Mouse (Mus musculus) cerebellum, adult 2 months (tissue): ENCODE measurements around the gene Mfsd14a. TPM values are rescaled to one million over a fixed set of nuclear protein-coding genes. Genes with fewer than 3 reads are reported as not detected.
A peak's percentile ranks its signal among the peaks of the same experiment; 100 is the strongest.
"Not testable (repeated sequence)": the region's sequence is repeated elsewhere in the genome, so short reads cannot be mapped to it uniquely, and the experiment has no call there.

Source experiments
- DNase-seq, 2 experiments: peaks; one replicate each; pipeline ENCODE4 v3.0.0; 2021
- H3K27ac ChIP-seq: fragments of 200-500 bp; 2 replicates; pipeline ENCODE4 v1.5.1; 2012; ENCODE audit warnings: low read length, control low read depth, inconsistent platforms; ENCODE audit not compliant: insufficient read depth
- H3K27me3 ChIP-seq: fragments of 200-500 bp; 2 replicates; pipeline ENCODE4 v1.6.1; 2012; ENCODE audit warnings: inconsistent platforms, mild to moderate bottlenecking, low read length, moderate library complexity; ENCODE audit not compliant: control insufficient read depth, insufficient read depth
- H3K4me1 ChIP-seq: fragments of 200-500 bp; 2 replicates; pipeline ENCODE4 v1.6.1; 2011; ENCODE audit warnings: low read length; ENCODE audit not compliant: control insufficient read depth, insufficient read depth
- H3K4me3 ChIP-seq: fragments of 200-500 bp; replicated peaks from 2 replicates; pipeline ENCODE3; 2011; ENCODE audit warnings: mild to moderate bottlenecking, low read depth, low read length, control low read depth; ENCODE audit not compliant: insufficient read depth
- CTCF ChIP-seq: fragments of 200-500 bp; IDR thresholded peaks from 2 replicates; pipeline ENCODE4 v1.5.1; 2011; ENCODE audit warnings: low read depth, mild to moderate bottlenecking, control low read depth, low read length, moderate library complexity, borderline replicate concordance; ENCODE audit not compliant: insufficient read depth
- POLR2A ChIP-seq: fragments of 200-500 bp; IDR thresholded peaks from 2 replicates; pipeline ENCODE4 v1.6.1; 2011; ENCODE audit warnings: low read length, control low read depth, borderline replicate concordance; ENCODE audit not compliant: insufficient read depth
- WGBS: fragments of 180-500 bp; shearing (Covaris S2); methylation state at CpG from one replicate; pipeline ENCODE4 v1.1.7; 2018; 5-methylcytosine and 5-hydroxymethylcytosine counted together
- polyA plus RNA-seq: library from polyadenylated mRNA; depleted of rRNA; stranded (reverse); fragments of >200 nt; gene quantifications from 2 replicates; pipeline ENCODE4 v1.2.3, GENCODE M21; 2012

Mfsd14a gene
- polyA plus RNA-seq, 1 experiment, result 47.2 TPM

- H3K4me3 ChIP-seq, result no peak overlapping the region
- TF ChIP-seq CTCF (no peak), POLR2A (no peak)
- no peak for DNase-seq
- 41% methylated on average over 2 of the region's 2 CpGs for WGBS
- no peak overlapping the region for H3K27ac ChIP-seq
- H3K27me3 ChIP-seq, result no peaks in the 10 kb centered on the region
- H3K4me1 ChIP-seq, result no peaks in the 10 kb centered on the region
Observed at GRCm38 (mm10) chr3:116698786-116699185, 36.3 kb upstream of the Mfsd14a start.

- H3K27ac ChIP-seq, result no peak overlapping the region
- 96% methylated on average over 2 of the region's 2 CpGs for WGBS
- TF ChIP-seq POLR2A (no peak), CTCF (no peak)
- DNase-seq, result no peak
- no peaks in the 10 kb centered on the region for H3K27me3 ChIP-seq
- H3K4me3 ChIP-seq, result no peak overlapping the region
- no peaks in the 10 kb centered on the region for H3K4me1 ChIP-seq
Observed at GRCm38 (mm10) chr3:116695666-116695985, 33.1 kb upstream of the Mfsd14a start.

GRCm38 (mm10) chr3:116694955-116695665 lies 32.6 kb upstream of the Mfsd14a start:
- 90% methylated on average over 8 of the region's 8 CpGs for WGBS
- Histone ChIP-seq H3K4me1 (no peaks in the 10 kb centered on the region), H3K27ac (no peak overlapping the region), H3K27me3 (no peaks in the 10 kb centered on the region), H3K4me3 (no peak overlapping the region)
- TF ChIP-seq POLR2A (no peak), CTCF (no peak)
- no peak for DNase-seq

DNA sequence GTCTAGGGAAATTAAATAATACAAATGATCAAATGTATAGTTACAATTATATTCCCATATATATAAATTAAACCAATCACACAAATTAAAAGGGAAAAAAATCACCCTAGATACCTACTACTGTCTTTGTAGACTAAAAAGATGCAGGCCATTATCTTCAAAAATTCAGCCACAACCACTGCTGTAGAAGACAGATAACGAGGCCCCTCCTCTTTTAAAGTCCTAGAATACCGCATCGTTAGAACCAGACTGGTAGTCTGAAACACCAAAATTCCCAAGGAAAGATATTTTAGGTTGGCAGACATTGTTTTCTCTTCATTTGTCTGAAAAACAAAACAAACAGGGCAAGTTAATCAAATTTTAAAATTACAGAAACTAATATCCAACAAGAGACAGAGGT lies 31.8 kb upstream of the Mfsd14a start:
- no peak for DNase-seq
- WGBS, result 95% methylated on average over 3 of the region's 3 CpGs
- Histone ChIP-seq H3K27me3 (no peaks in the 10 kb centered on the region), H3K27ac (no peak overlapping the region), H3K4me3 (no peak overlapping the region), H3K4me1 (no peaks in the 10 kb centered on the region)
- TF ChIP-seq CTCF, result no peak
- TF ChIP-seq POLR2A, result no peak

- no peaks in the 10 kb centered on the region for H3K4me1 ChIP-seq
- H3K27ac ChIP-seq, result no peak within 1 kb of the TSS
- TF ChIP-seq CTCF (no peak), POLR2A (no peak)
- DNase-seq, result no peak
- no peaks in the 10 kb centered on the region for H3K27me3 ChIP-seq
- WGBS, result 86% methylated on average over 1 of the region's 1 CpGs
- no peak within 1 kb of the TSS for H3K4me3 ChIP-seq
Observed at GRCm38 (mm10) chr3:116681160-116681559, 18.7 kb upstream of the Mfsd14a start, which contains the start of gene Gm43191. TSS of gene Gm43191 (minus strand) at chr3:116681260.

DNA sequence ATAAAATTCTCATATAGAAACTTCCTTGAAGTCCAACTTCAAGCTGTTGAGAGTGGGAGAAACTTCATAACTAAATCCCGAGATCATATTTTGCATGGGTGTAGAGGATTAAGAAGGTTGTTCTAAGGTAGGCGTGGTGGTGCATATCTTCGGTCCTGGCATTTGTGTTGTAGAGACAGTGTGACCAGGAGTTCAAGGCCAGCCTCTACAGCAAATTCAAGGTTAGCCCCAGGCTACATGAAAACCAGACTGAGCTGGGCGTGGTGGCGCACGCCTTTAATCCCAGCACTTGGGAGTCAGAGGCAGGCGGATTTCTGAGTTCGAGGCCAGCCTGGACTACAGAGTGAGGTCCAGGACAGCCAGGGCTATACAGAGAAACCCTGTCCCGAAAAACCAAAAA lies 1.8 kb upstream of the Mfsd14a start:
- H3K4me3 ChIP-seq, H3K27me3 ChIP-seq, H3K27ac ChIP-seq, DNase-seq, H3K4me1 ChIP-seq: not testable (repeated sequence)
- WGBS, result 95% methylated on average over 9 of the region's 9 CpGs

GRCm38 (mm10) chr3:116661870-116662414 lies 535 bp downstream of the Mfsd14a start:
- Histone ChIP-seq H3K27me3 (no peaks in the 10 kb centered on the region), H3K4me1 (peaks cover 11% of the 10 kb centered on the region), H3K27ac (peak overlapping the region; percentile 25), H3K4me3 (peak overlapping the region; percentile 64)
- under 1% methylated on average over 64 of the region's 68 CpGs for WGBS
- DNase-seq, result no peak
- TF ChIP-seq CTCF (no peak), POLR2A (no peak)

- Histone ChIP-seq H3K4me3 (peak overlapping the region; percentile 64), H3K27ac (peak overlapping the region; percentile 25), H3K4me1 (peaks cover 11% of the 10 kb centered on the region), H3K27me3 (no peaks in the 10 kb centered on the region)
- TF ChIP-seq POLR2A (no peak), CTCF (no peak)
- DNase-seq, result no peak
- 1% methylated on average over 16 of the region's 16 CpGs for WGBS
Observed at GRCm38 (mm10) chr3:116661288-116661869, 1.1 kb downstream of the Mfsd14a start.
